24 mouse cellular contexts compared by ENCODE assay signal in genomic region chr8:9656901-9657300, GRCm38 (mm10).
"Had no signal": no experiment of that assay in that cellular context is flagged by ENCODE, and none has a peak within 500 bp of the region (broad histone marks: within the 10 kb centered on the region; RNA-seq: fewer than 3 reads in every experiment).

No protein-coding gene starts in this region.

- DNase-seq: kidney, adult 2 months; kidney, postnatal 25 days; layer of hippocampus, adult 9-11 months; liver; lung, adult 18-20 months; lung, postnatal 10 days; lung, postnatal 36 days; retina, postnatal 1 day; thymus, adult 2 months; thymus, postnatal 14 days had no signal

- H3K27ac ChIP-seq: kidney, postnatal 0 days; layer of hippocampus, adult 2 months; limb, embryonic 10.5 days; limb, embryonic 13.5 days; liver, embryonic 12.5 days; liver, embryonic 15.5 days; lung, embryonic 15.5 days; midbrain, embryonic 10.5 days; midbrain, embryonic 13.5 days; neural tube, embryonic 13.5 days had no signal

- H3K4me3 ChIP-seq: layer of hippocampus, adult 2 months; limb, embryonic 10.5 days; limb, embryonic 13.5 days; liver, embryonic 12.5 days; liver, embryonic 15.5 days; lung, embryonic 15.5 days; megakaryocyte, embryonic 14.5 days; midbrain, embryonic 10.5 days; midbrain, embryonic 13.5 days; myocyte; neural tube, embryonic 13.5 days had no signal

- ATAC-seq: intestine, postnatal 0 days; liver, embryonic 12.5 days; midbrain, embryonic 13.5 days; midbrain, embryonic 16.5 days had no signal
